Comparison of ENCODE assay signal across 10 mouse cellular contexts in genomic region chr15:85221115-85221854, GRCm38 (mm10). TPM values are rescaled to one million over a fixed set of nuclear protein-coding genes. Genes with fewer than 3 reads are reported as not detected.
A peak's percentile ranks its signal among the peaks of the same experiment; 100 is the strongest.
DNase-seq lines count a peak whose midpoint lies in the region; ATAC-seq lines count a peak whose summit lies in the region.
"Had no signal": no experiment of that assay in that cellular context is flagged by ENCODE, and none has a peak within 500 bp of the region (broad histone marks: within the 10 kb centered on the region; RNA-seq: fewer than 3 reads in every experiment).

No protein-coding gene starts in this region.

- H3K4me1 ChIP-seq in embryonic facial prominence, embryonic 12.5 days, result no peaks in the 10 kb centered on the region
- H3K4me1 ChIP-seq in embryonic facial prominence, embryonic 10.5 days, result peaks cover 5% of the 10 kb centered on the region; the same call in 1 of the 2 replicates

- peak overlapping the region; percentile 63 for H3K27ac ChIP-seq in embryonic facial prominence, embryonic 12.5 days
- H3K27ac ChIP-seq in embryonic facial prominence, embryonic 10.5 days (replicated peaks), result no peak overlapping the region
- H3K27ac ChIP-seq: midbrain, embryonic 13.5 days had no signal

- DNase-seq in embryonic facial prominence, embryonic 10.5 days (ENCODE audit: low spot score), result no peak
- peak; percentile 23 for DNase-seq in layer of hippocampus, adult 9-11 months
- DNase-seq in layer of hippocampus, adult 8-10 months (ENCODE audit: low spot score in 2 of 2), result no peak
- DNase-seq in heart, postnatal 14 days, result peak; percentile 49 to 66
- DNase-seq in lung, postnatal 4 days, result peak; percentile 63 to 84
- DNase-seq in frontal cortex, postnatal 36 days (ENCODE audit: low spot score in 2 of 2), result no peak
- DNase-seq: cerebellum, postnatal 14 days had no signal

- ATAC-seq in embryonic facial prominence, embryonic 12.5 days (ENCODE audit: insufficient number of reproducible peaks, insufficient read depth, low FRiP score, low TSS enrichment), result no peak
- no peak for ATAC-seq in cerebellum, adult (ENCODE audit: insufficient number of reproducible peaks, low FRiP score, low TSS enrichment)
- ATAC-seq: midbrain, embryonic 13.5 days had no signal

- H3K9ac ChIP-seq in embryonic facial prominence, embryonic 12.5 days, result no peak overlapping the region
- H3K9ac ChIP-seq: midbrain, embryonic 13.5 days had no signal

- 0 out of 2 replicates have a peak, but pooled peaks cover 1% of the 10 kb centered on the region for H3K9me3 ChIP-seq in embryonic facial prominence, embryonic 12.5 days
- H3K9me3 ChIP-seq in embryonic facial prominence, embryonic 10.5 days, result peaks cover under 1% of the 10 kb centered on the region

- peaks cover 79% of the 10 kb centered on the region for H3K36me3 ChIP-seq in embryonic facial prominence, embryonic 12.5 days
- peaks cover 98% of the 10 kb centered on the region for H3K36me3 ChIP-seq in embryonic facial prominence, embryonic 10.5 days (replicated peaks)

- WGBS in embryonic facial prominence, embryonic 12.5 days, result 66% methylated on average over 12 of the region's 12 CpGs
- 84% methylated on average over 12 of the region's 12 CpGs for WGBS in embryonic facial prominence, embryonic 10.5 days

- intact Hi-C loops in heart, postnatal 14 days (cut with DNase I), result no loop called here

- no peak overlapping the region for H3K4me2 ChIP-seq in embryonic facial prominence, embryonic 12.5 days (replicated peaks)
- H3K4me2 ChIP-seq: midbrain, embryonic 13.5 days had no signal

- H3K4me3 ChIP-seq in embryonic facial prominence, embryonic 12.5 days, result no peak overlapping the region
- no peak overlapping the region for H3K4me3 ChIP-seq in embryonic facial prominence, embryonic 10.5 days
- H3K4me3 ChIP-seq: midbrain, embryonic 13.5 days had no signal

- no peaks in the 10 kb centered on the region for H3K27me3 ChIP-seq in embryonic facial prominence, embryonic 12.5 days
- no peaks in the 10 kb centered on the region for H3K27me3 ChIP-seq in embryonic facial prominence, embryonic 10.5 days (replicated peaks; ENCODE audit: low read depth, poor library complexity, severe bottlenecking)
- H3K27me3 ChIP-seq: midbrain, embryonic 13.5 days had no signal

RNA-seq across cellular contexts. Expression of gene Fbln1, which starts 15.5 kb away (rescaled TPM):
- polyA plus RNA-seq in embryonic facial prominence, embryonic 12.5 days (2016; fragmentation: Nextera tagmentation; extraction: Ambion mirVana), result 236 and 250 TPM in 2 replicates
- polyA plus RNA-seq in embryonic facial prominence, embryonic 10.5 days (2016; fragmentation: Nextera tagmentation; extraction: Ambion mirVana), result 198 and 207 TPM in 2 replicates
- total RNA-seq in layer of hippocampus, adult 8-10 months (2022), result 10 to 100 TPM; 13.0 to 19.7 (median 16.1) TPM
- total RNA-seq in heart, postnatal 14 days (2021), result 10 to 100 TPM; 60.9 to 78.2 TPM

Comparison
In these comparisons a context has a peak if more than half of its experiments do, and no peak if none do; other contexts are left out.
1. DNase-seq: peak in layer of hippocampus, adult 9-11 months (single experiment), heart, postnatal 14 days (2 of 2) and lung, postnatal 4 days (2 of 2); none in embryonic facial prominence, embryonic 10.5 days (single experiment), layer of hippocampus, adult 8-10 months (0 of 2) and frontal cortex, postnatal 36 days (0 of 2).